Mouse (Mus musculus): ENCODE data around the gene Ryr2.

DNA sequence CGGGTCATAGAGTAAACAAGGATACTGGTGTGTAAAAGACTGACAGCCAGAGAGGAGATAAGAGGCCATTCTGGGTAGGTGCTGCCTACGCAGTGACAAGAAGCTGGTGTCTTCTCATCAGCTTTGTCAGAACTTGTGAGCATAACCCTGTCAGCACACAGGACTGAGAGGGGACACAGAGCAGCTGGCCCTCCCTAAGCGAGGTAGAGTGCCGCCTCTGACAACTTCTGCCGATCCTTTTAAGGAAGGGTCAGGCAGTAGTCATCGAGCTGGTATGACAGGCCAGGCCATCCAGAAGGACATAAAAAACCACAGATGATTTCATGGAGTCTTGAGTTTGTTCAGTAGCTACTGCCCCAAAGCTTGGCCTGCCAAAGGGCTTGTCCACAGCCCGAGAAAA, 26.8 kb upstream of the Ryr2 start:
- TF ChIP-seq CTCF (IDR thresholded peaks at IDR 0.05; ENCODE audit: low read depth, low read length) (no peak), TAL1 (conservative IDR thresholded peaks at IDR 0.05; ENCODE audit: low read depth, low read length) (no peak), GATA1 (IDR thresholded peaks at IDR 0.05; ENCODE audit: borderline replicate concordance, low read length) (no peak), POLR2AphosphoS5 (IDR thresholded peaks at IDR 0.05; ENCODE audit: insufficient replicate concordance, low read depth, low read length) (no peak), GATA2 (IDR thresholded peaks at IDR 0.05; ENCODE audit: borderline replicate concordance, low read depth, low read length) (no peak)

All from G1E (cell line).